Mouse (Mus musculus): ENCODE data around the gene Gm21103. TPM values are rescaled to one million over a fixed set of nuclear protein-coding genes. Genes with fewer than 3 reads are reported as not detected.
A peak's percentile ranks its signal among the peaks of the same experiment; 100 is the strongest.
"Not testable (repeated sequence)": the region's sequence is repeated elsewhere in the genome, so short reads cannot be mapped to it uniquely, and the experiment has no call there.

The Gm21103 gene
- total RNA-seq (2021), result not detected
- polyA plus RNA-seq (2012; rRNA removed), result not detected in 2 replicates
- long read RNA-seq, result 0 reads

- DNase-seq; H3K4me3 ChIP-seq; H3K27me3 ChIP-seq (ENCODE audit: control insufficient read depth, insufficient read depth, low read length); intact Hi-C loops (cut with DNase I); H3K79me2 ChIP-seq (replicated peaks; ENCODE audit: control insufficient read depth, insufficient read depth, low read length); H3K4me1 ChIP-seq (ENCODE audit: control insufficient read depth, insufficient read depth, low read length); H3K9ac ChIP-seq (ENCODE audit: low read depth, low read length); H3K27ac ChIP-seq; H3K36me3 ChIP-seq (ENCODE audit: control insufficient read depth, insufficient read depth, low read length): not testable (repeated sequence)
- whole genome bisulfite sequencing, result 64% methylated on average over 2 of the region's 2 CpGs
Observed at GRCm38 (mm10) chr14:6304743-6305142, at the start of gene Gm21103. Gene Gm21103, minus strand, starts transcription at chr14:6304843.

- H3K9ac ChIP-seq (ENCODE audit: low read depth, low read length); H3K27me3 ChIP-seq (ENCODE audit: control insufficient read depth, insufficient read depth, low read length); DNase-seq; intact Hi-C loops (cut with DNase I); H3K4me1 ChIP-seq (ENCODE audit: control insufficient read depth, insufficient read depth, low read length); H3K79me2 ChIP-seq (replicated peaks; ENCODE audit: control insufficient read depth, insufficient read depth, low read length); H3K36me3 ChIP-seq (ENCODE audit: control insufficient read depth, insufficient read depth, low read length); H3K4me3 ChIP-seq; H3K27ac ChIP-seq: not testable (repeated sequence)
- no CpG with 5 or more reads among the region's 10 CpGs for WGBS
Observed at GRCm38 (mm10) chr14:6343578-6343977, 38.9 kb upstream of the Gm21103 start, which contains the start of gene Gm3618. Gene Gm3618, minus strand, starts transcription at chr14:6343678.

- Histone ChIP-seq H3K4me3 (peak within 1 kb of the TSS; percentile 43), H3K27ac (peak within 1 kb of the TSS; percentile 70)
- H3K9ac ChIP-seq (ENCODE audit: low read depth, low read length); intact Hi-C loops (cut with DNase I); H3K36me3 ChIP-seq (ENCODE audit: control insufficient read depth, insufficient read depth, low read length); H3K79me2 ChIP-seq (replicated peaks; ENCODE audit: control insufficient read depth, insufficient read depth, low read length); H3K4me1 ChIP-seq (ENCODE audit: control insufficient read depth, insufficient read depth, low read length); H3K27me3 ChIP-seq (ENCODE audit: control insufficient read depth, insufficient read depth, low read length): not testable (repeated sequence)
- DNase-seq, result peak; percentile 73 to 79
- 3% methylated on average over 57 of the region's 57 CpGs for WGBS
Observed at GRCm38 (mm10) chr14:6286931-6287715, 17.5 kb downstream of the Gm21103 start, which contains the start of gene Gm3411. Gene Gm3411, minus strand, starts transcription at chr14:6287250.

Other genes starting within 250 kb of the Gm21103 start
- gene Gm6337, start 246.6 kb downstream of the Gm21103 start, total RNA-seq (2021), result not detected
- not detected in 2 replicates for gene Gm6337, start 246.6 kb downstream of the Gm21103 start, polyA plus RNA-seq (2012; rRNA removed)
- gene Gm8206, start 210.9 kb downstream of the Gm21103 start, total RNA-seq (2021), result under 1 TPM; 0.20 to 0.50 TPM
- 0.27 and 0.41 TPM in 2 replicates for gene Gm8206, start 210.9 kb downstream of the Gm21103 start, polyA plus RNA-seq (2012; rRNA removed)
- not detected for gene Gm3468, start 196.2 kb downstream of the Gm21103 start, total RNA-seq (2021)
- 0.12 and 0.50 TPM in 2 replicates for gene Gm3468, start 196.2 kb downstream of the Gm21103 start, polyA plus RNA-seq (2012; rRNA removed)
- gene Gm3476, start 179.0 kb downstream of the Gm21103 start, total RNA-seq (2021), result not detected
- not detected in 2 replicates for gene Gm3476, start 179.0 kb downstream of the Gm21103 start, polyA plus RNA-seq (2012; rRNA removed)
- under 1 TPM in 1 of 2 experiments, not detected in 1; 0.14 TPM for gene Gm21560, start 85.6 kb downstream of the Gm21103 start, total RNA-seq (2021)
- not detected in 2 replicates for gene Gm21560, start 85.6 kb downstream of the Gm21103 start, polyA plus RNA-seq (2012; rRNA removed)
- not detected for gene Gm3411, start 17.6 kb downstream of the Gm21103 start, total RNA-seq (2021)
- gene Gm3411, start 17.6 kb downstream of the Gm21103 start, polyA plus RNA-seq (2012; rRNA removed), result 0.20 and 1.6 TPM in 2 replicates
- not detected for gene Gm3618, start 38.8 kb upstream of the Gm21103 start, total RNA-seq (2021)
- not detected in 2 replicates for gene Gm3618, start 38.8 kb upstream of the Gm21103 start, polyA plus RNA-seq (2012; rRNA removed)
- gene Gm16440, start 85.5 kb upstream of the Gm21103 start, total RNA-seq (2021), result not detected
- gene Gm16440, start 85.5 kb upstream of the Gm21103 start, polyA plus RNA-seq (2012; rRNA removed), result not detected in 2 replicates
- under 1 TPM in 1 of 2 experiments, not detected in 1; 0.60 TPM for gene Gm3591, start 107.6 kb upstream of the Gm21103 start, total RNA-seq (2021)
- 0.29 and 0.90 TPM in 2 replicates for gene Gm3591, start 107.6 kb upstream of the Gm21103 start, polyA plus RNA-seq (2012; rRNA removed)
- gene Gm3594, start 139.8 kb upstream of the Gm21103 start, total RNA-seq (2021), result not detected
- gene Gm3594, start 139.8 kb upstream of the Gm21103 start, polyA plus RNA-seq (2012; rRNA removed), result not detected in 2 replicates
- gene Gm8356, start 232.4 kb upstream of the Gm21103 start, total RNA-seq (2021), result not detected
- not detected in 2 replicates for gene Gm8356, start 232.4 kb upstream of the Gm21103 start, polyA plus RNA-seq (2012; rRNA removed)

Data from heart, adult 2 months (tissue).